Mouse (Mus musculus) myocyte (in vitro differentiated cells): ENCODE results near the gene Tcf7.

Experiments
- CEBPB ChIP-seq: IDR thresholded peaks from 2 replicates; pipeline ENCODE4 v1.6.1; 2011; ENCODE audit warnings: mild to moderate bottlenecking, moderate library complexity; ENCODE audit not compliant: poor library complexity, insufficient read depth, severe bottlenecking
- E2F4 ChIP-seq: IDR thresholded peaks from one replicate; pipeline ENCODE4 v1.6.1; 2011; ENCODE audit warnings: mild to moderate bottlenecking, control low read depth, moderate library complexity; ENCODE audit not compliant: insufficient read depth
- MAX ChIP-seq: IDR thresholded peaks from one replicate; pipeline ENCODE4 v1.6.1; 2011; ENCODE audit warnings: low read depth, mild to moderate bottlenecking, control low read depth
- MYOD1 ChIP-seq, 3 experiments: IDR thresholded peaks; one replicate each; pipeline ENCODE4 v1.6.1; 2011; ENCODE audit warnings: control low read depth in 2 of 3, low read depth in 2 of 3, mild to moderate bottlenecking in 2 of 3, moderate library complexity in 1 of 3; ENCODE audit not compliant: insufficient read length in 2 of 3, control insufficient read depth in 1 of 3
- MYOG ChIP-seq, 3 experiments: IDR thresholded peaks; one replicate each; pipeline ENCODE4 v1.6.1; 2011; ENCODE audit warnings: control low read depth in 2 of 3, low read depth in 2 of 3, mild to moderate bottlenecking in 2 of 3; ENCODE audit not compliant: insufficient read length in 2 of 3, control insufficient read depth in 1 of 3, insufficient read depth in 1 of 3
- POLR2A ChIP-seq: IDR thresholded peaks from one replicate; pipeline ENCODE4 v1.6.1; 2011; ENCODE audit warnings: low read depth, mild to moderate bottlenecking, control low read depth, moderate library complexity; ENCODE audit not compliant: insufficient read length

GRCm38 (mm10) chr11:52318445-52318844 is 35.6 kb upstream of the Tcf7 start:
- TF ChIP-seq MAX, result no peak
- TF ChIP-seq MYOD1 (IDR thresholded peaks at IDR 0.05; ENCODE audit: control insufficient read depth in 1 of 3, insufficient read length in 2 of 3, low read depth in 2 of 3), result peak in 1 of 3 experiments; percentile 51
- TF ChIP-seq MYOG (IDR thresholded peaks at IDR 0.05; ENCODE audit: control insufficient read depth in 1 of 3, insufficient read depth in 1 of 3, insufficient read length in 2 of 3, low read depth in 2 of 3), result peak in 2 of 3 experiments; percentile 53 to 82
- TF ChIP-seq POLR2A, result no peak
- TF ChIP-seq CEBPB, result no peak
- TF ChIP-seq E2F4, result no peak
